Mouse (Mus musculus): ENCODE data around the gene Pmm1. TPM values are rescaled to one million over a fixed set of nuclear protein-coding genes. Genes with fewer than 3 reads are reported as not detected.

Pmm1 gene
- polyA plus RNA-seq, 2 experiments: 34.8 to 41.5 TPM

- no peak overlapping the region for H3K9ac ChIP-seq (ENCODE audit: low read depth, low read length, severe bottlenecking)
- peaks cover 28% of the 10 kb centered on the region for H3K36me3 ChIP-seq (ENCODE audit: control insufficient read depth, insufficient read depth, low read length)
- WGBS: 92% methylated on average over 6 of the region's 6 CpGs
- H3K4me2 ChIP-seq (replicated peaks; ENCODE audit: low read depth, low read length, severe bottlenecking): no peak overlapping the region
- H3K27me3 ChIP-seq (ENCODE audit: control insufficient read depth, insufficient read depth, low read length): no peaks in the 10 kb centered on the region
- TF ChIP-seq POLR2A (IDR thresholded peaks at IDR 0.05; ENCODE audit: borderline replicate concordance, extremely low read depth, insufficient read depth, insufficient read length): no peak
- no peaks in the 10 kb centered on the region for H3K4me1 ChIP-seq (ENCODE audit: control insufficient read depth, insufficient read depth, low read length)
- H3K9me3 ChIP-seq (ENCODE audit: control insufficient read depth, low read length): no peaks in the 10 kb centered on the region
- DNase-seq (ENCODE audit: low spot score) (no peak), ATAC-seq (ENCODE audit: low FRiP score, low read depth) (no peak)
- no peak overlapping the region for H3K27ac ChIP-seq (replicated peaks; ENCODE audit: low read depth, low read length)
- no peak overlapping the region for H3K4me3 ChIP-seq (replicated peaks; ENCODE audit: low read length)
Observed at GRCm38 (mm10) chr15:81954716-81955115, 6.0 kb downstream of the Pmm1 start.

GRCm38 (mm10) chr15:81954151-81954583 lies 6.6 kb downstream of the Pmm1 start:
- H3K27ac ChIP-seq (replicated peaks; ENCODE audit: low read depth, low read length): no peak overlapping the region
- TF ChIP-seq POLR2A (IDR thresholded peaks at IDR 0.05; ENCODE audit: borderline replicate concordance, extremely low read depth, insufficient read depth, insufficient read length): no peak
- no peaks in the 10 kb centered on the region for H3K4me1 ChIP-seq (ENCODE audit: control insufficient read depth, insufficient read depth, low read length)
- H3K36me3 ChIP-seq (ENCODE audit: control insufficient read depth, insufficient read depth, low read length): peaks cover 28% of the 10 kb centered on the region
- ATAC-seq (ENCODE audit: low FRiP score, low read depth): no peak
- no peak overlapping the region for H3K4me2 ChIP-seq (replicated peaks; ENCODE audit: low read depth, low read length, severe bottlenecking)
- no peak overlapping the region for H3K4me3 ChIP-seq (replicated peaks; ENCODE audit: low read length)
- no peaks in the 10 kb centered on the region for H3K27me3 ChIP-seq (ENCODE audit: control insufficient read depth, insufficient read depth, low read length)
- DNase-seq (ENCODE audit: low spot score): no peak
- no peak overlapping the region for H3K9ac ChIP-seq (ENCODE audit: low read depth, low read length, severe bottlenecking)
- 91% methylated on average over 9 of the region's 9 CpGs for WGBS
- H3K9me3 ChIP-seq (ENCODE audit: control insufficient read depth, low read length): no peaks in the 10 kb centered on the region

GRCm38 (mm10) chr15:81952310-81952709 lies 8.4 kb downstream of the Pmm1 start:
- ATAC-seq (ENCODE audit: low FRiP score, low read depth) (no peak), DNase-seq (ENCODE audit: low spot score) (no peak)
- no peak overlapping the region for H3K4me3 ChIP-seq (replicated peaks; ENCODE audit: low read length)
- no peak overlapping the region for H3K27ac ChIP-seq (replicated peaks; ENCODE audit: low read depth, low read length)
- TF ChIP-seq POLR2A (IDR thresholded peaks at IDR 0.05; ENCODE audit: borderline replicate concordance, extremely low read depth, insufficient read depth, insufficient read length): no peak
- H3K9ac ChIP-seq (ENCODE audit: low read depth, low read length, severe bottlenecking): no peak overlapping the region
- 79% methylated on average over 3 of the region's 4 CpGs for WGBS
- H3K36me3 ChIP-seq (ENCODE audit: control insufficient read depth, insufficient read depth, low read length): peaks cover 28% of the 10 kb centered on the region
- H3K4me2 ChIP-seq (replicated peaks; ENCODE audit: low read depth, low read length, severe bottlenecking): no peak overlapping the region
- no peaks in the 10 kb centered on the region for H3K27me3 ChIP-seq (ENCODE audit: control insufficient read depth, insufficient read depth, low read length)
- H3K9me3 ChIP-seq (ENCODE audit: control insufficient read depth, low read length): no peaks in the 10 kb centered on the region
- no peaks in the 10 kb centered on the region for H3K4me1 ChIP-seq (ENCODE audit: control insufficient read depth, insufficient read depth, low read length)

GRCm38 (mm10) chr15:81951159-81951558 lies 9.6 kb downstream of the Pmm1 start:
- 84% methylated on average over 9 of the region's 9 CpGs for WGBS
- Histone ChIP-seq H3K27ac (replicated peaks; ENCODE audit: low read depth, low read length) (no peak overlapping the region), H3K4me3 (replicated peaks; ENCODE audit: low read length) (no peak overlapping the region), H3K4me2 (replicated peaks; ENCODE audit: low read depth, low read length, severe bottlenecking) (no peak overlapping the region), H3K4me1 (ENCODE audit: control insufficient read depth, insufficient read depth, low read length) (no peaks in the 10 kb centered on the region), H3K9ac (ENCODE audit: low read depth, low read length, severe bottlenecking) (no peak overlapping the region), H3K36me3 (ENCODE audit: control insufficient read depth, insufficient read depth, low read length) (peaks cover 28% of the 10 kb centered on the region), H3K27me3 (ENCODE audit: control insufficient read depth, insufficient read depth, low read length) (no peaks in the 10 kb centered on the region), H3K9me3 (ENCODE audit: control insufficient read depth, low read length) (no peaks in the 10 kb centered on the region)
- TF ChIP-seq POLR2A (IDR thresholded peaks at IDR 0.05; ENCODE audit: borderline replicate concordance, extremely low read depth, insufficient read depth, insufficient read length): no peak
- no peak for ATAC-seq (ENCODE audit: low FRiP score, low read depth)
- DNase-seq (ENCODE audit: low spot score): no peak

GRCm38 (mm10) chr15:81950716-81951115 lies 10.0 kb downstream of the Pmm1 start:
- H3K9me3 ChIP-seq (ENCODE audit: control insufficient read depth, low read length): no peaks in the 10 kb centered on the region
- DNase-seq (ENCODE audit: low spot score): no peak
- no peaks in the 10 kb centered on the region for H3K4me1 ChIP-seq (ENCODE audit: control insufficient read depth, insufficient read depth, low read length)
- no peak overlapping the region for H3K27ac ChIP-seq (replicated peaks; ENCODE audit: low read depth, low read length)
- H3K4me3 ChIP-seq (replicated peaks; ENCODE audit: low read length): no peak overlapping the region
- ATAC-seq (ENCODE audit: low FRiP score, low read depth): no peak
- no peak overlapping the region for H3K9ac ChIP-seq (ENCODE audit: low read depth, low read length, severe bottlenecking)
- H3K4me2 ChIP-seq (replicated peaks; ENCODE audit: low read depth, low read length, severe bottlenecking): no peak overlapping the region
- 79% methylated on average over 5 of the region's 5 CpGs for WGBS
- no peaks in the 10 kb centered on the region for H3K27me3 ChIP-seq (ENCODE audit: control insufficient read depth, insufficient read depth, low read length)
- H3K36me3 ChIP-seq (ENCODE audit: control insufficient read depth, insufficient read depth, low read length): peaks cover 28% of the 10 kb centered on the region
- no peak for TF ChIP-seq POLR2A (IDR thresholded peaks at IDR 0.05; ENCODE audit: borderline replicate concordance, extremely low read depth, insufficient read depth, insufficient read length)

All from limb, embryonic 14.5 days (tissue).